Mouse (Mus musculus): ENCODE measurements at regions not wholly inside any gene's neighbourhood (a gene's known extent, or its start where the extent isn't known, plus 50 kb on each side); places are given as distances from the start of the nearest gene placed in this dataset.

DNA sequence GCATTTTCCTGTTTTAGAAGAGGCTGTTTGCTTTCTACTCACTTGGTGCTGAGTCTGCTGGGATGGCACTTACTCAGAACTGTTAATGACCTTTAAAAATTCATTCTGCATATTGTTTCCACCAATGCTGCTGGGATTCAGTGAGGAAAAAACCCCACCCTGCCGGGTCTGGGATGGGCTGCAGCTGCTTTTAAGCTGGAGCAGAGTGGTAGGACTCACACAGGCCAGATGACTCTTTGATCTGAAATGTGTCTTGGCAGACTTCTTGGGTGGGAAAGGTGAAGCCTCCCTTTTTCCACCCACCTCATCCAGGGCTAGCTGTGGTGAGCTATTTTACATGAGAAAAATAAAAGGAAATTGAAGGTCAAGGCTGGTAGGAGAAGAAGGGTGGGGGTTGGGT is 56.4 kb upstream of the Ddhd1 start:
- no peak for ATAC-seq (ENCODE audit: insufficient number of reproducible peaks, low FRiP score, low TSS enrichment)

DNA sequence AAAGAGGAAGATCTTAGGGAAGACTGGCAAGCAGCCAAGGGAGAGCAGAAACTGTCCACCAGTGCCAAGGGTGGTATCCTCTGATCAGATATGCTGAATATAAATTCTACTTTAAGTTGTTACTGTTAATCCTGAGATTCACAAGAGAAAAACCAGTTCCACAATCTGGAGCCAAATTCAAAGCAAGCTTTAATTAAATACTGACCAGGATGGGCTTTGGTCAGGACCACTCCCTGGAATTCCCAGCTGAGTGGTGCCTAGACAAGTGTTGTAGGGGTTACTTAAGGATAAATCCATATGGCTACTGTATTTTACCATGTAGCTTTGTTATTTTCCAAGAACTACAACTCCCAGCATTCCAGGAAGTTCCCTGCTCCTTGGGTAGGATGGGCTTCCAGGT is 56.8 kb upstream of the Ddhd1 start:
- ATAC-seq (ENCODE audit: insufficient number of reproducible peaks, low FRiP score, low TSS enrichment) = no peak

DNA sequence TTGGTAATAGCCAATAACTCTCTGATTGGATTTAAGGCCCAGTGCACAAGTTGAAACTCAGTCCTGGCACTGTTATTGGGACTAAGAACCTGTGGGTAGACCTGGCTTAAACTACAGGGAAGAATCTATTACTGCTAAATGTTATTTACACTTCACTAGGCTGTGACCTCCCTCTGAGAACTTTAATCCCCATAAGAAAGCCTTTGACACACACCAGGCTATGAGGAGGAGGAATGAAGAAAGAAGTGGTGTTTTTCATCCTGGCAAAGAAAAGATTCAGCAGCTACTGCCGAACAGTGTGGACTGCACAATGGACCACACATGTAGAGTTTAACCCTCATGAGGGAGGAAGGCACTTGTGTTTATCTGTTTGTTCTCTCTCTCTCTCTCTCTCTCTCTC is 58.2 kb upstream of the Ddhd1 start:
- ATAC-seq (ENCODE audit: insufficient number of reproducible peaks, low FRiP score, low TSS enrichment) = no peak

DNA sequence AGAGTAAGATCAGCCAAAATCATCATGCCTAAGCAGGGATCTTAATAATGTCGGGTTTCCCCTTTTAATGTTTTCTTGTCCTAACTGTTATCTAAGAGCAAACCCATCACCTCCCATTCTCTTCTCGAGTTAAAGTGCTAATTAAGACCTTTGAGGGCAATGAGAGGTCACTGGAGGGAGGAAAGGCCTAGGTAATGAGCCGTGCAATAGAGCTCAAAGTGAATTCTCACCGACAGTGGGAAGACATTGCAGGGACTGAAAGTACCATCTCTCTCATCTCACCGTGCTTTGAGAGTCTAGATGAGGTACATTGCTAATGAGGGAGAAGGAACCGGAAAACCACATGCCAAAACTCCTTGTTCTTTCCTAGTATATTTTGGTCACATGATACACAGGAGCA is 64.9 kb upstream of the Ddhd1 start:
- no peak for ATAC-seq (ENCODE audit: insufficient number of reproducible peaks, low FRiP score, low TSS enrichment)

DNA sequence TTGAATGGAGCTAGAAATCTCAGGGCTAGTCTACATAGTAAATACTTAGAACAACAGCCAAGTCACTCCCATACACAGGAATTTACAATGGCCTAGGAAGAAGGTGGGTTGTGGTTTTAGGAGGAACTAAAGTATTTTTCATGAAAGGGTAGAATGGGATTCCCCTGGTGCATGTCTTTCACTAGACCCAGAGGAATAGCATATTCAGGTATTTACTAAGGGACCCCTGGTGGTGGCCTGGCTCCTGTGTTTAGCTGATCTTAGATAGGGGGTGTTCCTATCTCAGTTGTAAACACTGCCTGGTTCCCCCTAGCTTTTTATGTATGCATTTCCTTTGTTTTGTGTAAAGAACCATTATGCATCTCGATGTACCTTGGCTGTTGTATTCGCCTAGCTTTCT is 66.4 kb upstream of the Ddhd1 start:
- no peak for ATAC-seq (ENCODE audit: insufficient number of reproducible peaks, low FRiP score, low TSS enrichment)

DNA sequence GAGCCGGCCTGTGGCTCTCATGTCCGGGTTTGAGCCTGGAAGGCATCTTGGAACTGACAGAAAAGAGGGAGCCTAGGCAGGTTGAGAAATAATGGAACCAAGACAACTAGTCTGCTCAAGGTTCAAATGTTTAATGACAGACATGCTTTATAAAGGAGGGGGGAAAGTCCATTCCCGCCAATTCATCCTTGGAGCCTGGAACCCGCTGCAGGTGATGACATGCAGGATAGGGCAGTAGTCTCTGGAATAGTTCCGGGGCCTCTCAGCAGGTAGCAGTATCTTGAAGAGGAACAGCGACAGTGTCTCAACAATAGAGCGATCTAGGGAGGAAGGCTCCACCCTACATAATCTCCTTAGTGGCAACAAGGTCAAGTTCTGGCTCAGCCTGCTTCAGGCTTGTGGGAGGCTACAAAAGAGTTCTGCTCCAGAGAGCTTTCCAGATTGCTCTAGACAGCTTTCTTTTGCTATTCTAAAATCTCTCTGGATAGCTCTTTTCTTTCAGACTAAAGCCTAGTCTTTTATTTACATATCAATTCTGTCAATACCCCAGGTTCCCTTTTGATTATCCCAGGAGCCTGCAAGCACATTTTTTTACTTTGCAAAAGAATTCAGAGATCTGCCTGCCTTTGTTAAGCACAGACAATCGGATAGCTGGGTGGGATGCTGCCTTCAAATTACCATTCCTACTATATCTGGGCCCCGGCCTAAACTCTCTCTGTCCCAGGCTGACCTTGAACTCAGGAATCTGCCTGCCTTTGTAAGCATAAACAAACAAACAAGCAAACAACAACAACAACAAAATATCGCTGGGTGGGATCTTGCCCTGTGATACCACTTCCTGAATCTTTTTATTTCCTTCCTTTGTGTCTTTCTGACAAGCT is 76.8 kb upstream of the Ddhd1 start:
- ATAC-seq (ENCODE audit: insufficient number of reproducible peaks, low FRiP score, low TSS enrichment) = no peak

DNA sequence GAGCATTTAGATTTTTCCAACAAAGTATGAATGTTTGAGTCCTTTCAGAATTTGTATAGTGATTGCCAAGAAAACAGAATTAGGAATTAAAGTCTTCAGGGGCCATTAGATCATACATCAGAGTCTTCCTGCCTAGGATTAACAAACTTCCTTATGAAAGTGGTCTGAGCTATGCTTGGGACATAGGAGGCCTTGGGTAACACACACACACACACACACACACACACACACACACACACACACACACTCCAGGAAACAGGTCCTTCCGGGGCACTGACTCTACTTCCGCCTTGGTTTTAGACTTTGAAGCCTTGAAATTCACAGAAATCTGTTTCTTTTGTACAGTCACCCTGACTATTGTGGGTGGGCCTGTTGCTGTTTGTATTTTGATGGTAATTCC is 80.0 kb upstream of the Ddhd1 start:
- ATAC-seq (ENCODE audit: insufficient number of reproducible peaks, low FRiP score, low TSS enrichment) = no peak

DNA sequence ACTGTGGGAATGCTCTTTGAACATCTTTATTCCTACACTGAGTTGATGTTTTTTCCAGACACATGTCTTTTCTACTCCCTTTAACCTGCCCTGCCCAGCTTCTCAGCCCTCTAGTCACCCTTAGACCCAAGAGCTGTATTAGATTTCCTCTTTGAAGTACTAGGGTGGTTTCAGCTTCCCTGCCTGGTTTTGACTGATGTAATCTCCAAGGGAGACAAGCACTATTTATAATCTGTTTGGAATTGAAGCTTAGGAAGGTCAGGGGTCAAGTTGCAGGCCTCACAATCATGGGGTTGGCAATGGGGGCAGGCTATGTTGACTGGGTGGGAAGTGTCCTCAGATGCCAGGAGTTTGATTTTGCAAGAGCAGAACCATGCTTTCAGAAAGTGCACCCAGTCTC is 81.7 kb upstream of the Ddhd1 start:
- no peak for ATAC-seq (ENCODE audit: insufficient number of reproducible peaks, low FRiP score, low TSS enrichment)

DNA sequence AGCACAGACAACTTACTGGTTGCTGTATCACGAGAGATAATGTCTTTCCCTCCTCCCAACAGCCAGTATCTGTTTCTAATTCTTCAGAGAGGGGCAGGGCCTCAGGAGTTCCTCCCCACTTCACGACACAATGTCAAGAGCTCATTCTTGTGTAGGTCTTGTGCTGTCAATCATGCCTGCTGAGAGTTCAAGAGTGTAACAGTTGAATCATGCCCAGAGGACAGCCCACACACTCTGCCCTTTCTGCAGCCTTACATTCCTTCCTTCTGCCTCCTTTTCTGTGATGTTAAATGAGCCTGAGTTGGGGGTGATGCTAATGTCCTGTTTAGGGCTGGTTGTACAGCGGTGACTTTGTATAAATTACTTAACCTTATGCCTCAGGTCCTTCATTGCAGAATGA is 82.7 kb upstream of the Ddhd1 start:
- ATAC-seq (ENCODE audit: insufficient number of reproducible peaks, low FRiP score, low TSS enrichment) = no peak

DNA sequence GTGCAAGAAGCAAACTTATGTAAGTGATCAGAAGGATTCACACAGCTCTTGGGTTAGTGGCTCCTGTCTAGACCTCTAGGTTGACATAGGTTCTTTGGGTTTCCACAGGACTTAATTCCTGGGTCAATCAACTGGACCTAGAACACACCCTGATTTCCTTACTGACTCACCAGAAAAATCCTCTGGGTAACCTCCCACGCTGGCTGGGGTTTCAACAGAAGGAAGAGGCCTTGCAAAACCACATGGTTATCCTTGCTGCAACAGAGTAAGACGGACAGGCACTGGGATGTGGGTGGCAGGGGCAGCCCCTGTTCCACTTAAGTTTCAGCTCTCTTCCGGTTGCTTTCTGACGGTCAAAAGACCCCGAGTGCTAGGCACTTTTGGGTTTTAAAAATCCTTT is 88.2 kb upstream of the Ddhd1 start:
- ATAC-seq (ENCODE audit: insufficient number of reproducible peaks, low FRiP score, low TSS enrichment) = no peak

DNA sequence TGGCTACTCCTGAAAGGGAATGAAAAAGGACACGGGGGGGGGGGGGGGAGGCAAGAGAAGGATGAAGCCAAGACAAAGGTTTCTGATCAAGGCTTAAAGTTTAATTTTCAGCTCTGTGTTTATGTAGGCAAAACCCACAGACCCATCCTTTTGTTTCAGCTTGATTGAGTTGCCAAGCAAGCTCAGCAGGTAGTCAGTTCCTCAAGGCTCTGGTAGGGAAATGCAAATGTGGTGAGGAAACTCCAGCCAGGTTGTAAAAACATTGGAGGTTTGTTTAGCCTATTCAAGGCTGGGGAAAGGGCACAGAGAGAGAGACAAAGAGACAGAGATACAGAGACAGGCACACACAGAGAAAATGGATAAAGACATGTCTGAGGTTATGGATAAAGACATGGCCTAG is 99.4 kb upstream of the Ddhd1 start:
- no peak for ATAC-seq (ENCODE audit: insufficient number of reproducible peaks, low FRiP score, low TSS enrichment)

DNA sequence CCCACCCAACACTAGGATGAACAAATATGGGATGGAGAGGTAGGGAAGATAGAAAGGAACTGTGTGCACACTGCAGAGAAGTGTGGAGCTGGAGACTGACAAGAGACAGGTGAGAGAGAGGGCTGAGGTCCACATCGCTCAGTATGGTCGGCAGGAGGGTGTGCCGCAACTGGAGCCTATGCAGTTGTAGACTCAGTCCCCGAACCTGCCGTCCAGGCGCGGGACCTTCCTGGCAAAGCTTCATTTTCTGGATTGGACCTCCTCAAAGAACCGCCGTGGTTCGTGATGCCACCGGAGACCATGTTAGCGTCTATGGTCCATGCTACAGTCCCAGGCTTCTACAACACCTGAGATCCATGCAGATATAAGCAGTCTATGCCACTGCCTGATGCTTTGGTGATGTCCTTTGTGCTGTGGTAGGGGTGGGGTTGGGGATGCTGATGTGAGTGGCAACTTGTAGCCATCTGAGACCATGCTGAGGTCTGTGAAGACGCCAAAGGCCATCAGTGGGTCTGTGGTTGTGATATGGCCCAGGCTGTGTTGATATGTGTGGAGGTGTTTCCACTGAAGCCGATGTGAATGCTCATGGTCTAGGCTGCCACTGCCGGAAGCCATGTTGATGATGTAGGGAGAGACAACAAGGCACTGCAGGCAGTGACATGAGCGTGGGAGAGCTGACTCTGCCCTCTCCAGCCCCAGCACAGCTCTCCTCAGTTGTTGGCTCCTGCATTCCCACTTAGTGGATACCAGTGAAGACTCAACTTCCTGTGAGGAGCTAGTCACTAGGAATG is 103.1 kb upstream of the Ddhd1 start:
- ATAC-seq (ENCODE audit: insufficient number of reproducible peaks, low FRiP score, low TSS enrichment) = no peak

DNA sequence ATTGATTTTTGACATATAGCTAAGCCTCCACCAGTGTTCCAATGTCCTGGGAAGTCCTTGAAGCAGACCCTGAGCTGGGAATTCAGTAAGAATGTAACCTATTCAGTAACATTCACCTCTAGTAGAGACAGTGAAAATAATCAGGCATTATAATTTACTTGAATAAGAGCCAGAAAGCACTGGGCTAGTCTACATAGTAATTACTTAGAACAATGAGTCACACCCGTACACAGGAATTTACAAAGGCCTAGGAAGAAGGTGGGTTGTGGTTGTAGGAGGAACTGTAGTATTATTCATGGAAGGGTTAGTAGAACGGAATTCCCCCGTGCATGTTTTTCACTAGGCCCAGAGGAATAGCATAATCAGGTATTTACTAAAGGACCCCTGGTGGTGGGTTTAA is 106.3 kb upstream of the Ddhd1 start:
- no peak for ATAC-seq (ENCODE audit: insufficient number of reproducible peaks, low FRiP score, low TSS enrichment)

DNA sequence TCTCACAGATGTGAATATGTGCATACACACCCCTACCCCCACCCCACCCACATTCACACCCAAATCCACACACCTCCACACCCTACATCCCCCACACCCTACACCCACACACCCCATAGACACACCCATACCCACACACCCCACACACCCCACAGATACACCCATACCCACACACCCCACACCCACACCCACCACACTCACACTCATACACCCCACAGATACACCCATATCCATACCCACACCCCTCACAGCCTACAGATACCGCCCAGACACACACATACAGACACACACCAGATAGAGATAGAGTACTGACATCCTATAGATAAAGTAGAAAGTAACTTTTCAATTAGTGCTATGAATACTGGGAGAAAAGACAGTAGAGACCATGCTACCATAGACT is 108.6 kb upstream of the Ddhd1 start:
- ATAC-seq (ENCODE audit: insufficient number of reproducible peaks, low FRiP score, low TSS enrichment) = no peak

DNA sequence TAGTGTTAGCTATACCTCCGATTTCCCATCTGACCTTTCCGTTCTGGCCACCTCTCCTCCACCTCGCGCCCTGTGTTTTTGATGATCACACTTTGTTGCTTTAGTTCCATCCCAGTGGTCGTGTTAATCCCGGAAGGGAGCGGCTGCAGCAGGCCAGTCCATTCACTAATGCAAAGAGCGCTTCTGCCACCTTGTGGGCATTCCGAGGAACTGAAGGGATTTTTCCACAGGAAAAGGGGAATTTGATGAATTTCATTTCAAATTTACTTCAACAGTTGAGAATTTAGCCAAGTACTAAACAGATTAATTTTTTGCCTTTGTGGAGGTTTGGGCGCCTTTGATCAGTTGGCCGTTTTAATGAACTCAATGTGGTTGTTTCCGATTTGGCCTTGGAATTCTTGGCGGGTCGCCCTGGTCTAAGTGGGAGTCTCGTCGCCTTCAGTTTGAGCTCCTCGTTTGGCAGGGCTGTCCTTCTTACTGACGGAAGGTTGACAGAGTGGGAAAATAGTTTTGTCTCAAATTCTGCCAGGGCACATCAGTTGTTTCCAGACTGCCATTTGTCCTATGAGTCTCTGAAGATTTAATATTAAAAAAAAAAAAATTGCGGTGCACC is 114.8 kb upstream of the Ddhd1 start:
- no peak for ATAC-seq (ENCODE audit: insufficient number of reproducible peaks, low FRiP score, low TSS enrichment)

DNA sequence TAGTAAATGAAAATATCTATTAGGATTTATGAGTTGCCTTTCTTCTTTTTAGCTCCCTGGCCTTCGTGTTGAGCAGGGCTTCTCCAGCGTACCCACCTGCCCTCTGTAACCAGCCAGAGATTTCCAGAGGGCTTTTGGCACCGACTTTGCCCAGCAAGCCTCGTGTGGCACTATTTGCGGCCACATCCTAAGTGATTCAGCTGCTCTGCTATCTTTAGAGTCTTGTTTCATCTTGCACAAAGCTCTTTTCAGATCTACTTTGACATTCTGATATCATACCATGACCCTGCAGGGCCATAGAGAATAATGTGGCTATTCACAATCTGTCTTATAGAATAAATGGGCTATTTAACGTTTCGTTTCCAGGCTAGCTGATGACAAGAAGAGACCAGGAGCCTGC is 115.4 kb upstream of the Ddhd1 start:
- no peak for ATAC-seq (ENCODE audit: insufficient number of reproducible peaks, low FRiP score, low TSS enrichment)

DNA sequence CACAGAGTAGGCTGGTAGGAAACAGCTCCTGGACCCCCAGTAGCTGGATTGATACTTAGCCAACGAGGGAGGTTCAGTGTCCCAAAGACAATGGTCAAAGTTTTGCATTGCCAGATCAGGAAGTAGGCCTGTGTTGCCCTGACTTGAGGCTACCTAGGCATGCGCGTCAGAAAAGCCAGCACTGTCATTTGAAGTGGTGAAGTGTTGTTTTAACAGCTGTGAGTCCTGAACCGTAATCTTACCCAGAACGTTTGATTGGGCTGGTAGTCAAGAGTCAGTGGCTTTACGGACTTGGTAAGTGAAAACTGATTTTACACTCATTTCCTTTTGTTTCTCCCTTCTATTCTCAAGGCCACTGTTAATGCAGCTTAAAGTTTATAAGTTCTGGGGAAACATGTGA is 123.9 kb upstream of the Ddhd1 start:
- ATAC-seq (ENCODE audit: insufficient number of reproducible peaks, low FRiP score, low TSS enrichment) = no peak

DNA sequence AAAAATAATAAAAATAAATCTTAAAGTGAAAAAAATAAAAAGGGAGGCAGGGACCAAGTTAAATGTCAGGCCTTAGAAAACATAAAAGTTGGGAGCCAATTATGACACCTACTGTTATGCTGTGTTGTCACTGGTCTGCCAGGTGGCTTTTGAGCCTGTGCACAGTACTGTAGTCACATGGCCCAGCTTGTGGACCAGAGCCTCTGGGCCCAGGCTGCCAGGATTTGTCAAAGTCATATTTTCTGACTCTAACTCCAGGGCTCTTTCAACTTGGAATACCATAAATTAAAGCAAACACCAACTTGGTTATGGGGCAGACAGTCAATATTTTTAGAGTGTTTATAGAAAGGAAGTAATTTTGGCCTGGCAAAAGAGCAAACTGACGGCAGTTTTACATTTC is 137.0 kb upstream of the Ddhd1 start:
- ATAC-seq (ENCODE audit: insufficient number of reproducible peaks, low FRiP score, low TSS enrichment) = no peak

DNA sequence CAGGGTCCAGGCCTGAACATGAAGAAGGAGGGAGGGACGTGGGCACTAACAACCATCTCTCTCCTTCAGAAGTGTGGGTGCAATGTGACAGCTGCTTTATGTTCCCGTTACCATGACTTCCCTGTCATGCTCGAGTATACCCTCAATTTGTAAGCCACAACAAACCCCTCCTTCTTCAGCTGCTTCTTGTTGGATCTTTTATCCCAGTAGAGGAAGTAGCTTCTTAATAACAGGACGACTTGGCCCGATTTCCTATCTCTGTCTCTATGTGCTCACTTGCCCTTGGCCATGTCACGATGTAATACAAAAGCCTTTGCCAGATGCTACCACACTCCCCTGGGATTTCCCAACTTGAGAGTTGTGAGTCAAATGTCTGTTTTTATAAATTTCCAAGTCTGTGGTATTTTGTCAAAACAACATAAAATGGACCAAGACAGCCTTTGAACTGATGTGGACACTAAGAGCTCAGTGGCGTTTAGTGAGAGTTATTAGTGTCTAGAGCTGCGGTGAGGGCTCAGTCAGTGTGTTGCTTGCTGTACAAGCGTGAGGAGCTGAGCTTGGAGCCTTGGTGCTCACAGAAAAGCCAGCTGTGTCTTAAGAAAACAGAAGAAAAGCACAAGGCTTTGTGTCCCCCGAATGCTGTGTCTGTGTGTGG is 138.8 kb upstream of the Ddhd1 start:
- no peak for ATAC-seq (ENCODE audit: insufficient number of reproducible peaks, low FRiP score, low TSS enrichment)

DNA sequence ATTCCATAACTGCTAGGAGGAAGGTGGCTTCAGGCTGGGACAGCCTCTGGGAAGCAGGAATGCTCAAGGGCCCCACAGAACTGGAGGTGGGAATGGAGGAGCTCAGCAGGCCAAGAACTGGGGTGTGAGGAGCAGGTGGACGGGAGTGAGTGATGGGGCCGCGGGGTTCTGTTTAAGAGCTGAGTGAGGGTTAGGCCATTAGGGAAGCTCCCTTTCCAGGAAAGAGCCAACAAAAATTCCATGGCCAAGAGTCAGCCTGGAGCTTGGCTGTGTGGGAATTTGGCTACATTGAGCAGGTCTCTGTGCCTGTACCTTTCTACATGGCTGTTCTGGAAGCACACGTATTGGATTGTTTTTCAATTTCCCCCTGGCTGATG is 139.4 kb upstream of the Ddhd1 start:
- ATAC-seq (ENCODE audit: insufficient number of reproducible peaks, low FRiP score, low TSS enrichment) = no peak

DNA sequence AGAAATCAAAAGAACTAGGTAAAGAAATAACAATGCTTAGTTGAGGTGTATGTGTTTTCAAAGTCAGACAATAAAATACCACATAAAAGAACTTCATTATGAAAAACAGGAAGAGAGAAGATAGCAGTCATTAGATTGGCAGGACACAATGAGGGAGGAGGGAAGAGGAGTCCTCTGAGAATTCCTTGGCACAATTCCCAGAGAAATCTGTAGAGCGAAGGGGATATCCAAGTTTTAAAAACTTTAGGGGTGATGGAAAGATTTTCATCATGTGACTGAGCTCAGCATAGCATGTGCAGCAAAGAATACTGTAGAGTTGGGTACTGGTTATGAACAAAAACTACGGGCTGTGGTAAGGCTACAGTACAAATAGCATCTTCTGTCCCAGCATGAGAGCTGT is 141.3 kb upstream of the Ddhd1 start:
- ATAC-seq (ENCODE audit: insufficient number of reproducible peaks, low FRiP score, low TSS enrichment) = no peak
